Mouse (Mus musculus) embryonic facial prominence, embryonic 13.5 days (tissue): ENCODE data around the gene Gm42517. TPM values are rescaled to one million over a fixed set of nuclear protein-coding genes. Genes with fewer than 3 reads are reported as not detected.

Source experiments
- ATAC-seq: fragments of 200-750 bp; cut with Nextera tagmentation; 2 replicates; pipeline ENCODE4 v1.8.0; 2017; ENCODE audit warnings: low read depth; ENCODE audit not compliant: insufficient number of reproducible peaks, insufficient read depth, low FRiP score, low TSS enrichment
- H3K27ac ChIP-seq: fragments of 300-500 bp; sonication (generic); 2 replicates; pipeline ENCODE4 v1.5.1; 2015; ENCODE audit warnings: moderate library complexity, mild to moderate bottlenecking, inconsistent platforms
- H3K27me3 ChIP-seq: fragments of 300-500 bp; sonication (generic); 2 replicates; pipeline ENCODE4 v1.6.1; 2015; ENCODE audit warnings: mild to moderate bottlenecking, inconsistent platforms
- H3K36me3 ChIP-seq: fragments of 300-500 bp; sonication (generic); 2 replicates; pipeline ENCODE4 v1.6.1; 2015; ENCODE audit warnings: mild to moderate bottlenecking, inconsistent platforms
- H3K4me1 ChIP-seq: fragments of 300-500 bp; sonication (generic); 2 replicates; pipeline ENCODE4 v1.6.1; 2015; ENCODE audit warnings: inconsistent platforms
- H3K4me2 ChIP-seq: fragments of 300-500 bp; sonication (generic); 2 replicates; pipeline ENCODE4 v1.6.1; 2015; ENCODE audit warnings: moderate library complexity, mild to moderate bottlenecking, inconsistent platforms
- H3K4me3 ChIP-seq: fragments of 300-500 bp; sonication (generic); 2 replicates; pipeline ENCODE4 v1.5.1; 2015; ENCODE audit warnings: mild to moderate bottlenecking, inconsistent platforms
- H3K9ac ChIP-seq: fragments of 300-500 bp; sonication (generic); 2 replicates; pipeline ENCODE4 v1.6.1; 2015; ENCODE audit warnings: mild to moderate bottlenecking, inconsistent platforms
- H3K9me3 ChIP-seq: fragments of 300-500 bp; sonication (generic); 2 replicates; pipeline ENCODE4 v1.6.1; 2016; ENCODE audit warnings: inconsistent platforms
- WGBS: fragments of 180-500 bp; shearing (Covaris S2); methylation state at CpG from one replicate; pipeline ENCODE4 v1.1.7; 2015; ENCODE audit warnings: mixed read lengths; 5-methylcytosine and 5-hydroxymethylcytosine counted together
- polyA plus RNA-seq: library from polyadenylated mRNA; unstranded; fragments of >200 nt; fragmentation: Nextera tagmentation; extraction: Ambion mirVana; gene quantifications from 2 replicates; pipeline ENCODE4 v1.2.1, GENCODE M21; 2015

Gm42517 gene
- polyA plus RNA-seq, result 0.11 TPM in 1 of 2 replicates, not detected in the other

DNA sequence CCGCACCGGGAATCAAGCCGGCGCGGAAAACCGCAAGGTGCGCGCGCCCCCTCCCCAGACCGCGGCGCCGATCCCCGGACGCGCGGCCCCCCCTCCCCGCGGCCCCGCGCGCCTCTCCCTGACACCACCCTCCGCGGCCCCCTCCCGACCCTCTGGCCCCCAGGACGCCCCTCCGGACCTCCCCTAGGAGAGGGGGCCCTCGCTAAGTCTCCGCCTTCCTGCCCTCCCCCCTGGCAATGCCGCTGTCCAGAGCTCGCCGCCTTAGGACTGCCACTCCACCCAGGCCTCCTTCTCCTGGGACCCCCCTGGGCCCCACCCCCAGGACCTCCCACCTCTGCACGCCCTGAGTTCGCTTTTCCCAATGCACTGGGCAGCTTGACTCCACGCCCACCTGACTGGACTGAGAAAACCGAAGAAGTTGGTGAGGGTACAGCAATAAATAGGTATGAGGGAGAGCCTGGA lies at the start of gene Gm42517:
TSS of gene Gm42517 (minus strand) at position 52 of the 462 bp plus-strand sequence.
- Histone ChIP-seq H3K9me3 (no peaks in the 10 kb centered on the region), H3K4me3 (peak within 1 kb of the TSS; percentile 56), H3K4me2 (peak within 1 kb of the TSS; percentile 96), H3K27me3 (peaks cover 98% of the 10 kb centered on the region), H3K27ac (no peak within 1 kb of the TSS), H3K36me3 (no peaks in the 10 kb centered on the region), H3K4me1 (peaks cover 30% of the 10 kb centered on the region), H3K9ac (peak within 1 kb of the TSS; percentile 67)
- ATAC-seq, result no peak
- under 1% methylated on average over 19 of the region's 36 CpGs for WGBS

DNA sequence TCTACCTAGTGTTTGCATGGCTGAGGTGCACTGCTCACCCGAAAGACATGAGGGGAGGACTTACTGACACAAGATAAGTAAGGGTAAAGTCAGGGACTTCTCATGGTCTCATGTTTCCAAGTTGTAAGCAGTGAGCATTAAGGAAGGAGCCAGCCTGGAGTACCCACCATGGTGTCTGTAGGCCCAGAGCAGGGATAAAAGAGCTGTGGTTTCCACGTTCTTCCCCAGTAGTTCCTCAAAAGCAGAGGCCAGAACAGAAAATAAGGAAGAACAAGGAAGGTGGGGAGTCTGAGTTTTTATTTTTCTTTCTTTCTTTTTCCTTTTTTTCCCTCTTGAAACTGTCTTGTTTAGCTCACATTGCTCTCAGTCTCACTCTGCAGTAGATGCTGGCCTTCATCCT lies 47.0 kb upstream of the Gm42517 start:
- 70% methylated on average over 2 of the region's 2 CpGs for WGBS
- Histone ChIP-seq H3K27ac (no peak overlapping the region), H3K4me1 (no peaks in the 10 kb centered on the region), H3K36me3 (no peaks in the 10 kb centered on the region), H3K4me2 (no peak overlapping the region), H3K9ac (no peak overlapping the region), H3K9me3 (no peaks in the 10 kb centered on the region), H3K27me3 (no peaks in the 10 kb centered on the region), H3K4me3 (no peak overlapping the region)
- no peak for ATAC-seq

DNA sequence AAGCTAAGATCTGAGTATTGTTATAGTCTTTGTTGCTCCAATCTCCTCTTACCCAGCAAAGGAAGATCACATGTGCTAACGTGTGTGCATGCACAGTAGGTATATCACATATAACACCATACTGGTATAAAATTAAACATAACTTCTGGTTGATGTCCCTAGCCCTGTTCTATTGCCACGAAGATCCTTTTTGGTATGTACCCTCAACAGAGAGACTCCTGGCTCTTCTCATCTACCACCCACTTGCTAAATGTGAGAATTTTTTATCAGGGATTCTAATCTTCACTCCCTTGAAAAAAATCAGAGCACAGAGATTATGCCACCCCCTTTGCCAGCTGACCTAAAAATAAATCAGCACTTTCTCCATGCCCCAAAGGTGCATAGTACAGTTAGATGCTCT lies 39.3 kb upstream of the Gm42517 start:
- Histone ChIP-seq H3K9me3 (no peaks in the 10 kb centered on the region), H3K36me3 (no peaks in the 10 kb centered on the region), H3K9ac (no peak overlapping the region), H3K27me3 (no peaks in the 10 kb centered on the region), H3K27ac (no peak overlapping the region), H3K4me2 (no peak overlapping the region), H3K4me3 (no peak overlapping the region), H3K4me1 (no peaks in the 10 kb centered on the region)
- ATAC-seq, result no peak
- WGBS, result 79% methylated on average over 2 of the region's 2 CpGs

DNA sequence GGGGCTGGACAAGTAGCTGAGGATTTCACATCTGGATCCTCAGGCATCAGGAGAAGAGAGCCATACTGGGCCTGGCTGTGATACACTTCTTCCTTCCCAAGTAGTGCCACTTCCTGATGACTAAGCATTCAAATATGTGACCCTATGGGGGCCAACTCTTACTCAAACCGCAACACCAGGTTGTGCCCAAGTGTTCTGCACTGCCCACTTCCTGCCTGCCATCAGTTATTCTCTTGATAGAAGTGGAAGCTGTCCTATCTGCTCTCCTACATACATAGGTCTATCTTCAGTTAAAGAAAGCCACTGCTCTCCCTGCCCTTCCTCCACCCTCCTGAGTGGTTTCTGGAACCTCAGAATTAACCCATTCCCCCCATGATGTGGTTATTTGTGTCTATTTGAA lies 37.7 kb upstream of the Gm42517 start:
- Histone ChIP-seq H3K4me2 (no peak overlapping the region), H3K27ac (no peak overlapping the region), H3K9me3 (no peaks in the 10 kb centered on the region), H3K4me1 (no peaks in the 10 kb centered on the region), H3K36me3 (no peaks in the 10 kb centered on the region), H3K27me3 (no peaks in the 10 kb centered on the region), H3K9ac (no peak overlapping the region), H3K4me3 (no peak overlapping the region)
- no peak for ATAC-seq
- WGBS, result 52% methylated on average over 1 of the region's 1 CpGs

DNA sequence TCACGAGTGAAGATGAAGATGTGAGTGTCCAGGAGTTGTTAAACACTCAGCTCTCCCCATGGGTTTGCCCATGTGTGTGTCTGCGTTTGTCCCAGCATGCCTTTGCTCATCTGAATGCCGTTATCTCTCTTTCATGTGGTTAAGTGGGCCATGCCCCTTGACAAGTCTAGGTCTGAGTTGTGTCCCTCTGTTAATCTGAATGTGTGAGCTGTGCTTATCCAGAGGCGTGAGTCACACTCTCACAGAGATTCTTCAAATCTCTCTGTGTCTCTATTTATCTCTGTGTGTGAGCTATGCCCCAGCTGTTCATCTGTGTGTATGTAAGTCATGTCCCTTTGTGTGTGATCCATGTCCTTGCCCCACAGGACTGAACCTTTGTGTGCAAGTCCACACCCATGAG lies 35.7 kb upstream of the Gm42517 start:
- Histone ChIP-seq H3K4me3 (no peak overlapping the region), H3K4me2 (no peak overlapping the region), H3K27ac (no peak overlapping the region), H3K4me1 (no peaks in the 10 kb centered on the region), H3K36me3 (no peaks in the 10 kb centered on the region), H3K9ac (no peak overlapping the region), H3K27me3 (no peaks in the 10 kb centered on the region), H3K9me3 (no peaks in the 10 kb centered on the region)
- WGBS, result 73% methylated on average over 4 of the region's 4 CpGs
- no peak for ATAC-seq

DNA sequence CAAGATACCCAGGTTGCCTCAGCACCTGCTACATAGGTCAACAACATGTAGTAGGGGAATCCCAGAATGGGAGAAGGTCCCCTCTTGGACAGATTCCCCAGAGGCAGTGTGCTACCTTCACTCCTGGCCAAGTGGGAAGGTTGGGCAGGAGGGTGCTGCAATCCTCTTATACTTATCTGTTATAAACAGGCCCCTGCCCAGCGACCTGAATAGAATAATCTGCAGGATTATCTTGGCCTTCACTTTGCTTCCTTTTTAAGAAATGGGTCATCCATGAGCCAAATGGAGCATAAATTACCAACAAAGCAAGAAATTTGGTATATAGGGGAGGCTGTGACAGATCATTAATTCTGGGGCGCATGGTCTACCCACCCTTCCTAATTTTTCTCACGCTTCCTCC lies 22.0 kb upstream of the Gm42517 start:
- Histone ChIP-seq H3K36me3 (no peaks in the 10 kb centered on the region), H3K9ac (no peak overlapping the region), H3K27ac (no peak overlapping the region), H3K4me3 (no peak overlapping the region), H3K27me3 (peaks cover 11% of the 10 kb centered on the region), H3K4me2 (no peak overlapping the region), H3K4me1 (no peaks in the 10 kb centered on the region), H3K9me3 (no peaks in the 10 kb centered on the region)
- WGBS, result 75% methylated on average over 3 of the region's 3 CpGs
- no peak for ATAC-seq

GRCm38 (mm10) chr5:108388201-108388600 lies 20.5 kb upstream of the Gm42517 start, which contains the start of gene Pde6b:
Pde6b (plus strand) TSS chr5:108388391.
- no peak for ATAC-seq

GRCm38 (mm10) chr5:108386449-108386848 lies 18.7 kb upstream of the Gm42517 start:
- no peaks in the 10 kb centered on the region for H3K36me3 ChIP-seq
- 74% methylated on average over 4 of the region's 4 CpGs for WGBS
- H3K9me3 ChIP-seq, result no peaks in the 10 kb centered on the region
- H3K9ac ChIP-seq, result no peak overlapping the region
- H3K4me2 ChIP-seq, result no peak overlapping the region
- H3K4me3 ChIP-seq, result no peak overlapping the region
- H3K4me1 ChIP-seq, result no peaks in the 10 kb centered on the region
- peaks cover 11% of the 10 kb centered on the region for H3K27me3 ChIP-seq
- ATAC-seq, result no peak
- H3K27ac ChIP-seq, result no peak overlapping the region

More at GRCm38 (mm10) chr5:108388201-108388600, 20.5 kb upstream of the Gm42517 start, which contains the start of gene Pde6b:
- H3K4me1 ChIP-seq, result no peaks in the 10 kb centered on the region
- H3K9me3 ChIP-seq, result no peaks in the 10 kb centered on the region
- WGBS, result 77% methylated on average over 7 of the region's 7 CpGs
- H3K27me3 ChIP-seq, result peaks cover 11% of the 10 kb centered on the region
- H3K9ac ChIP-seq, result no peak within 1 kb of the TSS
- H3K27ac ChIP-seq, result no peak within 1 kb of the TSS
- H3K4me3 ChIP-seq, result no peak within 1 kb of the TSS
- no peaks in the 10 kb centered on the region for H3K36me3 ChIP-seq
- no peak within 1 kb of the TSS for H3K4me2 ChIP-seq

- 81% methylated on average over 2 of the region's 2 CpGs for WGBS
- peaks cover 11% of the 10 kb centered on the region for H3K27me3 ChIP-seq
- ATAC-seq, result no peak
- no peak overlapping the region for H3K4me2 ChIP-seq
- H3K9me3 ChIP-seq, result no peaks in the 10 kb centered on the region
- H3K4me1 ChIP-seq, result no peaks in the 10 kb centered on the region
- H3K4me3 ChIP-seq, result no peak overlapping the region
- no peak overlapping the region for H3K9ac ChIP-seq
- no peaks in the 10 kb centered on the region for H3K36me3 ChIP-seq
- H3K27ac ChIP-seq, result no peak overlapping the region
Measured at GRCm38 (mm10) chr5:108385632-108386031, 17.9 kb upstream of the Gm42517 start.

GRCm38 (mm10) chr5:108378346-108378745 lies 10.6 kb upstream of the Gm42517 start:
- no peaks in the 10 kb centered on the region for H3K9me3 ChIP-seq
- peaks cover 18% of the 10 kb centered on the region for H3K27me3 ChIP-seq
- no peak for ATAC-seq
- H3K36me3 ChIP-seq, result no peaks in the 10 kb centered on the region
- 82% methylated on average over 4 of the region's 4 CpGs for WGBS
- H3K4me1 ChIP-seq, result no peaks in the 10 kb centered on the region
- no peak overlapping the region for H3K4me3 ChIP-seq
- H3K4me2 ChIP-seq, result no peak overlapping the region
- no peak overlapping the region for H3K9ac ChIP-seq
- no peak overlapping the region for H3K27ac ChIP-seq

GRCm38 (mm10) chr5:108376059-108376458 lies 8.3 kb upstream of the Gm42517 start:
- ATAC-seq, result no peak
- no peak overlapping the region for H3K4me2 ChIP-seq
- no peak overlapping the region for H3K9ac ChIP-seq
- H3K4me3 ChIP-seq, result no peak overlapping the region
- no peak overlapping the region for H3K27ac ChIP-seq
- 60% methylated on average over 1 of the region's 1 CpGs for WGBS
- peaks cover 39% of the 10 kb centered on the region for H3K27me3 ChIP-seq
- H3K4me1 ChIP-seq, result no peaks in the 10 kb centered on the region
- H3K36me3 ChIP-seq, result no peaks in the 10 kb centered on the region
- H3K9me3 ChIP-seq, result no peaks in the 10 kb centered on the region

- 64% methylated on average over 5 of the region's 5 CpGs for WGBS
- no peak for ATAC-seq
- no peaks in the 10 kb centered on the region for H3K9me3 ChIP-seq
- H3K4me1 ChIP-seq, result peaks cover 6% of the 10 kb centered on the region
- H3K27me3 ChIP-seq, result peaks cover 59% of the 10 kb centered on the region
- H3K4me3 ChIP-seq, result no peak overlapping the region
- H3K36me3 ChIP-seq, result no peaks in the 10 kb centered on the region
- H3K4me2 ChIP-seq, result no peak overlapping the region
- no peak overlapping the region for H3K27ac ChIP-seq
- no peak overlapping the region for H3K9ac ChIP-seq
Measured at GRCm38 (mm10) chr5:108374079-108374478, 6.4 kb upstream of the Gm42517 start.
